8 mouse cellular contexts compared by ENCODE assay signal in the genomic region with DNA sequence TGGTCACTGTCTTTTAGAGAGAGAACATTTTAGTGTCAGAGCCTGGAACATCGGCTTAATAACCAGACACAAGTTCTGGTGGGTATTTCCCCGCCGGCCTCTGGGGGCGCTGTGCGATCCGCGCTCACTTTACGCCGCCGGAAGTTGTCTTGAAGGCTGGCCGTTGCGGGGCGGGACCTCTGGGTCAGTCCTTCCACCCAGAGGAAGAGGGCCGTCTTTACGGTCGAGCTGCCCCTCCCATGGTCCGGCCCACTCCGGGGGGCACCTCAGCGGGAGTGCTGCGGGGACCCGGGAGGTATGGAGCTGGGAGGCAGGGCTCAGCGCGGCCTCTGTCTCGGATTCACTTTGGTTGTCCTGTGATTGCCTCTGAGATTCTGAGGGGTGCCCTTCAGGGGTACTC. TPM values are rescaled to one million over a fixed set of nuclear protein-coding genes. Genes with fewer than 3 reads are reported as not detected.
A peak's percentile ranks its signal among the peaks of the same experiment; 100 is the strongest.
DNase-seq lines count a peak whose midpoint lies in the region; ATAC-seq and TF ChIP-seq lines count a peak whose summit lies in the region.

No protein-coding gene starts in this region.

- peak overlapping the region; percentile 89 for H3K9ac ChIP-seq in ES-Bruce4 (ENCODE audit: low read depth, poor library complexity, severe bottlenecking)
- H3K9ac ChIP-seq in forebrain, embryonic 13.5 days: peak overlapping the region; percentile 89

- under 1% methylated on average over 24 of the region's 24 CpGs for WGBS in forebrain, embryonic 13.5 days
- under 1% methylated on average over 24 of the region's 24 CpGs for WGBS in lung, adult 2 months

- ATAC-seq in cerebellum, adult (ENCODE audit: insufficient number of reproducible peaks, low FRiP score, low TSS enrichment): peak; percentile 72
- peak; percentile 63 for ATAC-seq in forebrain, embryonic 13.5 days
- peak; percentile 60 for ATAC-seq in neutrophil, adult 5-6 weeks (ENCODE audit: extremely low read depth, insufficient number of reproducible peaks, low FRiP score, poor library complexity, severe bottlenecking)

- intact Hi-C loops in heart, postnatal 14 days (cut with DNase I): no loop called here

- DNase-seq in heart, postnatal 14 days: peak; percentile 96
- DNase-seq in layer of hippocampus, adult 18-20 months (ENCODE audit: low spot score in 2 of 2): peak; percentile 95 to 97
- peak; percentile 93 for DNase-seq in lung, adult 2 months
- DNase-seq in thymus, adult 18-20 months: peak; percentile 88 to 91

- TF ChIP-seq POLR2A in ES-Bruce4 (IDR thresholded peaks at IDR 0.05; ENCODE audit: insufficient read depth, low read length): peak; percentile 37
- TF ChIP-seq POLR2A in lung, adult 2 months (IDR thresholded peaks at IDR 0.05; ENCODE audit: borderline replicate concordance, extremely low read depth, low read depth, low read length): peak; percentile 83

- H3K27me3 ChIP-seq in ES-Bruce4 (ENCODE audit: control insufficient read depth, insufficient read depth, low read length, poor library complexity, severe bottlenecking): no peaks in the 10 kb centered on the region
- H3K27me3 ChIP-seq in forebrain, embryonic 13.5 days: no peaks in the 10 kb centered on the region

- peak; percentile 43; the same call in 1 of the 2 replicates for TF ChIP-seq EP300 in ES-Bruce4 (IDR thresholded peaks at IDR 0.05; ENCODE audit: insufficient read depth, low read depth, low read length)

- no peaks in the 10 kb centered on the region for H3K36me3 ChIP-seq in ES-Bruce4 (ENCODE audit: control insufficient read depth, insufficient read depth, low read length, poor library complexity, severe bottlenecking)
- peaks cover 29% of the 10 kb centered on the region for H3K36me3 ChIP-seq in forebrain, embryonic 13.5 days (ENCODE audit: poor library complexity, severe bottlenecking)

- H3K4me2 ChIP-seq in forebrain, embryonic 13.5 days: peak overlapping the region; percentile 78

- H3K4me3 ChIP-seq in ES-Bruce4 (ENCODE audit: low read depth, low read length): peak overlapping the region; percentile 75
- peak overlapping the region; percentile 82 for H3K4me3 ChIP-seq in forebrain, embryonic 13.5 days
- peak overlapping the region; percentile 88 for H3K4me3 ChIP-seq in lung, adult 2 months (replicated peaks; ENCODE audit: extremely low read depth, low read depth, low read length)

- peak; percentile 80 for TF ChIP-seq CTCF in ES-Bruce4 (IDR thresholded peaks at IDR 0.05; ENCODE audit: low read depth, low read length)
- TF ChIP-seq CTCF in lung, adult 2 months (IDR thresholded peaks at IDR 0.05; ENCODE audit: insufficient read depth, low read length): peak; percentile 64

- H3K27ac ChIP-seq in ES-Bruce4 (ENCODE audit: insufficient read depth, low read length): no peak overlapping the region
- peak overlapping the region; percentile 74 for H3K27ac ChIP-seq in forebrain, embryonic 13.5 days

- peaks cover 2% of the 10 kb centered on the region for H3K4me1 ChIP-seq in ES-Bruce4 (ENCODE audit: control insufficient read depth, insufficient read depth, low read length)
- peaks cover 32% of the 10 kb centered on the region for H3K4me1 ChIP-seq in forebrain, embryonic 13.5 days
- peaks cover 16% of the 10 kb centered on the region for H3K4me1 ChIP-seq in lung, adult 2 months (ENCODE audit: control insufficient read depth, insufficient read depth, low read length)

- H3K9me3 ChIP-seq in ES-Bruce4 (replicated peaks; ENCODE audit: control insufficient read depth, insufficient read depth, low read length, poor library complexity, severe bottlenecking): no peaks in the 10 kb centered on the region
- no peaks in the 10 kb centered on the region for H3K9me3 ChIP-seq in forebrain, embryonic 13.5 days (replicated peaks)

RNA-seq across cellular contexts. Expression of a gene that starts 2.7 kb away (rescaled TPM):
- 369 and 376 TPM in 2 replicates for polyA plus RNA-seq in ES-Bruce4 (2011; ENCODE audit: insufficient read depth, insufficient read length, low read depth, missing spikeins)
- 283 and 285 TPM in 2 replicates for polyA plus RNA-seq in forebrain, embryonic 13.5 days (2015; fragmentation: Nextera tagmentation; extraction: Ambion mirVana)
- total RNA-seq in heart, postnatal 14 days (2021): 100 to 1,000 TPM; 158 TPM
- total RNA-seq in layer of hippocampus, adult 18-20 months (2021): 100 to 1,000 TPM; 223 to 252 TPM
- polyA plus RNA-seq in lung, adult 2 months (2012; rRNA removed): 29.8 and 56.5 TPM in 2 replicates
- 520 and 539 TPM in 2 replicates for total RNA-seq in neutrophil, adult 5-6 weeks (2017)

RNA-seq across cellular contexts. Expression of a gene that starts 3.7 kb away (rescaled TPM):
- polyA plus RNA-seq in ES-Bruce4 (2011; ENCODE audit: insufficient read depth, insufficient read length, low read depth, missing spikeins): 29.1 and 30.0 TPM in 2 replicates
- 94.7 and 101 TPM in 2 replicates for polyA plus RNA-seq in forebrain, embryonic 13.5 days (2015; fragmentation: Nextera tagmentation; extraction: Ambion mirVana)
- 10 to 100 TPM; 53.4 to 55.2 TPM for total RNA-seq in heart, postnatal 14 days (2021)
- 10 to 100 TPM; 10.8 to 11.1 TPM for total RNA-seq in layer of hippocampus, adult 18-20 months (2021)
- polyA plus RNA-seq in lung, adult 2 months (2012; rRNA removed): 59.4 and 84.5 TPM in 2 replicates
- total RNA-seq in neutrophil, adult 5-6 weeks (2017): 18.3 and 22.9 TPM in 2 replicates

RNA-seq across cellular contexts. Expression of a gene that starts 48.0 kb away (rescaled TPM):
- polyA plus RNA-seq in ES-Bruce4 (2011; ENCODE audit: insufficient read depth, insufficient read length, low read depth, missing spikeins): 6.9 and 7.5 TPM in 2 replicates
- 20.1 and 20.8 TPM in 2 replicates for polyA plus RNA-seq in forebrain, embryonic 13.5 days (2015; fragmentation: Nextera tagmentation; extraction: Ambion mirVana)
- 1 to 10 TPM; 6.2 to 7.6 TPM for total RNA-seq in heart, postnatal 14 days (2021)
- 100 to 1,000 TPM; 171 to 195 TPM for total RNA-seq in layer of hippocampus, adult 18-20 months (2021)
- 27.5 and 29.9 TPM in 2 replicates for polyA plus RNA-seq in lung, adult 2 months (2012; rRNA removed)
- total RNA-seq in neutrophil, adult 5-6 weeks (2017): 87.3 and 99.3 TPM in 2 replicates

Comparison
In these comparisons a context has a peak if more than half of its experiments do, and no peak if none do; other contexts are left out.
1. RNA of a gene that starts 48.0 kb away (total RNA-seq): 171 to 195 TPM in layer of hippocampus, adult 18-20 months and 87.3 to 99.3 TPM in neutrophil, adult 5-6 weeks; 6.2 to 7.6 TPM in heart, postnatal 14 days; every median in the first group is over 10 times any median in the second.
2. Peak in every context shown above with its lines, with median percentiles within 50 percentile points of each other: H3K4me3 ChIP-seq, ATAC-seq and DNase-seq.